Mouse (Mus musculus) T-cell, adult 2 months (primary cell): Measurements from ENCODE around the gene Acp7.
"Not testable (repeated sequence)": the region's sequence is repeated elsewhere in the genome, so short reads cannot be mapped to it uniquely, and the experiment has no call there.

Source experiments
- DNase-seq: peaks from one replicate; pipeline ENCODE4 v3.0.0; 2022; ENCODE audit warnings: low spot score

The Acp7 gene

DNA sequence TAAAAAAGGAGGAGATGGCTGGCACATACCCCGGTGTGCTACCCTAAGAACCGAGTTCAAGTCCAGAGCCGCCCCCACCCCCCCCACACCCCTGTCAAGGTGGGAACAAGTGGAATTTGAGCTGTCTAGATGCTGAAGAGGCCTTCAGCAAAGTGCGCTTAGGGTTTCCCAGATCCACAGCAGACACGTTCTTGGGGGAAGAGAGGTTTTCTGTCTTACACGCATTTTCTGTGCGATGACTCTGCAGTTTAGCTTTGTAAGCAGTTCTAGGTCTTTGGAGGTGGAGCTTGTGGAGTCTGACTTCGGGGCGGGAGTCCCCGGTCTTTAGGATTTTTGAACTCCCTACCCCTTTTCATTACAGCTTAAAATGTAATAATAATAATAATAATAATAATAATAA, at the start of gene Acp7:
Gene Acp7 (minus strand): TSS at position 260 of the 400 bp plus-strand sequence.
- no peak for DNase-seq

DNA sequence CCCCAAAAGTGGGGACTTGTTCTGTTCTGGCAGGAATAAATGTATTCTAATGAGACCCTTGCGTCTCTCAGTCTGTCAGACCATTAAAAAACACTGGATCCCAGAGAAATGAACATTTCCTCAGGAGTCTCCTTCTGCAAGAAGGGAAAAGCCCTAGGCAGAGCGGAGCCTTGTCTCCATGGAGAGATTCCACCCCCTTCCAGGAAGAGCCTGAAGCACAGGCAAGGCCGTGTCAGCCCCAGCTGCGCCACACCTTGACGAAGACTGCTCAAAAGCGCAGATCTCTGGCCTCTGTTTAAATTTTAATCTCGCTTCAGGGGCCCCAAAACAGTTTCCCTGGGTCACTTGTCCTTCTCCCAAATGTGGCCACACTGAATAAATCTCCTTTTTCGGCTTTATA, 46.5 kb upstream of the Acp7 start:
- DNase-seq: no peak

DNA sequence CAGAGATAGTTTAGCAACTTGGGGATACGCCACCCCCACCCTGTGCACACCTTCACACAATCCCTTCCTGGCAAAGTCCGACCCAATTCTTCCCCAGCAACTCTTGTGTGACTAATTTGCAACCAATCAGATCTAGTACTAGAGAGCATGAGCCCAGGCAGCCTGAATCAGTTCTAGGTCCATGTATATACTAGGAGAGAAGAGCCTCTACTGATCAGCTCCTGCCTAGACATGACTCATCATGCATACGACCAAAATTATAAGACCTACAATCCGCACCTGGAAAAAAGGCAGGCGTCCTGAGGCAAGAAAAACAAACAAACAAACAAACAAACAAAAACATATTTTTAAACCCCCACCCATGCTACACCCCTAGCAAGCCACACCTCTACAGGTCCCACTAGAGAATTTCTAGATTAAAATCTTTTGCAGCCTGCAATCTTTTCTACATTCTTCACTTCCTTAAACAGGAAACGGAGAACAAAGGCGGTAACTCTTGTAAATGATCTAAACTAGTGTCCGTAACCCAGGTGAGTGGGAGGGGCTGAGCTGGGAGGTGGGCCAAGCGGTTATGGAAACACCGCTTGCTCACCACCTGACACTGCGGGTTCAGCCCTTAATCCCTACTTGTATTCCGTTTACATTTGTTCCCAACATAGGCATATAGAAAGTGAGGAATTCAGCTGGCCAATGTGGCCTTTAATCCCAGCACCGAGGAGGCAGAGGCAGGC, 45.8 kb upstream of the Acp7 start:
- DNase-seq: peak; percentile 69

DNA sequence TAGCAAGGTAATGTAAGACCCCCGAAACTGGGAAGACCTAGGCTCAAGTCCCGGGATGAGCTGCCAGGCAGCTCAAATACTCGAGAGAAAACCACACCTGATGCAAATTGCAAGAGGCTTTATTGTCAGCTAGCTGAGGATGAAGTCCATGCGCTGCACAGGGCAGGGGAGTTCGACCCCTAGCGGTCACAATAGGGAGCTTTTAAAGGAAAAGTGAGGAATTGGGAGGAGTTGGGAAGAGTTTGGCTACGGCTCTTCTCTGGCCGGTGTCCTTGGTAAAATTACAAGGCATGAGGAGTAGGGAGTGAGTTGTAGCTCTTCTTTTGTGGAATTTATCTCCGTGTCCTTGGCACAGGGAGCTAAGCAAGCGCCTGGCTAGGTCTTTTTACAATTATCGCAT, 44.6 kb upstream of the Acp7 start:
- DNase-seq: no peak

DNA sequence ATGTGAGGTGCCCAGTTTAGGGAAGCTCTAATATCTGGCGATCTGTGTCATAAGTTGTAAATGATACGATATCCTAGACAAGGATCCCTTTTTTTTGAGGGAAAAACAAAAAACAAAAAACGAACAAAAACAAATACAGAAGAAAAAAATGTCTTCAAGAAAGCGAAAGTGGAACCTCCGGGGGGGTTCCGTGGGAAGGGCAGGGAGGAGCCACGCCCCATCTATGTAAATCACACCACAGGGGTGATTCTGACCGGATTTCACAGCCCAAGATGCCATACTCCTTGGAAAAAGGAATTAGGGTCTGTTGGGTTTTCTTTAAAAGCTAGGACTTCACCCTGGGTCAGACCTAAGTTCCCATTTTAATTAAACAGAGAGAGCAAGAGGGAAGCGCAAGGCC, 43.9 kb upstream of the Acp7 start:
- peak; percentile 10 for DNase-seq

DNA sequence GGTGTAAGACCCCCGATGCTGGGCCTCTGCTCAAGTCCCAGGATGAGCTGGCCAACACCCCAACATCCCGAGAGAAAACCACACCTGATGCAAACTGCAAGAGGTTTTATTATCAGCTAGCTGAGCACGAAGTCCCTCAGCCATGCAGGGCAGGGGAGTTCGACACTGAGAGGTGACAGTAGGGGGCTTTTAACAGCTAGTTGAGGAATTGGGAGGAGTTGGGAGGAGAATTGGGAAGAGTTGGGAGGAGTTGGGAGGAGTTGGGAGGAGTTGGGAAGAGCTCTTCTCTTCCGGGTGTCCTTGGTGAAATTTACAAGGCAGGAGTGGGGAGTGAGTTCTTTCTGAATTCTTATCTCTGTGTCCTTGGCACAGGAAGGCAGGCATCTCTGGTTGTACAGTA, 41.7 kb upstream of the Acp7 start:
- not testable (repeated sequence) for DNase-seq

DNA sequence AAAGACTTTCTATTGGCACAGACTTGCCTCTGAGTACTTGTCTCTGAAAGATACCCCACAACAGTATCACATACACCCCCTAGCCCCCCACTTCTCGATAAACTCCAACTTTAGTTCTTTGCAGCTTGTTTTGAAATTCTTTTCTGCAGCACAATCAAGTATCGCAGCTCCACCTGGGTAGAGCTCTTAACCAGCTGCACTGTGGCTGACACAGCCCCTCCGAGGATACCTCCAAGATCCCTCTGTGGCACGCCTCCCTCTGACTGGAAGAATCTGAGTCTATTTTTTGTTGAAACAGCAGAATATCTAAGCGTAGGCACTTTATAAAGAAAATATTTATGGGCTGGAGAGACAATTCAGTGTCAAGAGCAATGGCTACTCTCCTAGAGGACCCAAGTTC, 41.1 kb upstream of the Acp7 start:
- DNase-seq: no peak

DNA sequence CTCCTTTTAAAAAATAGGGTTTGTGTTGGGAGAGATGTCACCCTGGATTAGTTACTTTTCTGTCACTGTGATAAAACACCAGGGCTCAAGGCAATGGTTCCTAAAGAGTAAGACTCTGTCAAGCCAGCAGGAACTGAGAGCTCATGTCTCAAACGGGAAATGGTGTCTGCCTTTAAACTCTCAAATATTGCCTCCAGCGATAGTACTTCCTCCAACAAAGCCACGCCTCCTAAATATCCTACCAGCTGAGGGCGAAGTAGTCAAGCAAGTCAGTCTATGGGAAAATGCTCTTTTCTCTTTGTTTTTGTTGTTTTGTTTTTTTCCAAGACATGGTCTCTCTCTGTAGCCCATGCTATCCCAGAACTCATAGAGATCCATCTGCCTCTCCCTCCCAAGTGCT, 40.0 kb upstream of the Acp7 start:
- DNase-seq: peak; percentile 55

DNA sequence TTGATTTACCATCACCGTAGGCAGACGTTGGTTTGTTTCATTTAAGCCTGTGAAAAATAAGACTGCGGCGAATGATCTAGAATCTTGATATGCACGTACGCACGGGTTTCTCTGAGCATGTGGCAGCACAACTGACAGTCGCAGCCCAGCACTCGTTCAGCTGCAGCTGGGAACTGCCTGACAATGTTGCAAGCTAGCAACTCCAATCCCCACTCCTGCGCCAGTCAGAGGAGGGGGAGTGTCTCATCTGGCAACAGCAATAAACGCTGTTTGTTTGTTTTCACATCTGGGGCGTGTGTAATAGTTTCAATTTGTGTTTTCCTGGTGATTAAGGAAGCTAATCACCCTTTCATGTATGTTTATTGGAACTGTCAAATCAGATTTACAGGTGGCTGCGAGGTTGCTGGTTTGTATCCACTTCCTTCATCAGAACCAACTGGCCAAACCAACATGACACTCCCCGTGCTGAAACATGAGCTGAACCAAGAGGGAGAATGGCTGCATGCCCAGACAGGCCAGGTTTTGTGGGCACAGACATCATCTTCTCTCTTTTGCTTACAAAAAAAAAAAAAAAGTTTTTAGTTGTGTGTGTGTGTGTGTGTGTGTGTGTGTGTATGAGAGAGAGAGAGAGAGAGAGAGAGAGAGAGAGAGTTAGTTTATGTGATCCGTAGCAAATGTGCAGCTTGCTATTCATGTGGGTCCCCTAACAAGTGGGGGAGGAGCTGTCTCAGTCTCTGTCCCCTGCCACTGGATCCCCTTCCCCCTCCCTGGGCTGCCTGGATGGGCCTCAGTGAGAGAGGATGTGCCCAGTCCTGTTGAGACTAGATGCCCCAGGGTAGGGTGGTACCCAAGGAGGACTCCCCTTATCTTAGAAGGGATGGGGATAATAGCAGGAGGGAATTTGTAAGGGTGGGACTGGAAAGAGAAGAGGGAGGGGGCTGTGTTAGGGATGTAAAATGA, 34.8 kb upstream of the Acp7 start:
- peak; percentile 48 for DNase-seq

DNA sequence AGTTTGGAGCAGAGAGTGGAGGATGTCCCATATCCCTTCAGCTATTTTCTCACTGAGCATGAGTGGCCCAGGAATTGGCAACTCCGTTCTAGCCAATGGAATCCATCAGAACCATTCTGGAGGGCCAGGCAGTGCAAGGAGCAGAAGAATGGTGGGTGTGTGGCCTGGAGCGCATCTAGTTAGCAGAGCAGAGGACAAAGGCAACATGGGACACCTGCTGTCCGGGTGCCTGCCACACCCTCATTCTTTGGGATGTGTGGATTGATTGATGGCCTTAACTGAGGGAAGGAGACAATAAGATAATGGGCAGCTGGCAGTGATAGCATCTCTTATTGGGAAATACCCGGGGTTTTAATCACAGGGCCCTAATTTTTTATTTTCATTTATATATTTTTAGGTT, 25.3 kb upstream of the Acp7 start:
- no peak for DNase-seq

DNA sequence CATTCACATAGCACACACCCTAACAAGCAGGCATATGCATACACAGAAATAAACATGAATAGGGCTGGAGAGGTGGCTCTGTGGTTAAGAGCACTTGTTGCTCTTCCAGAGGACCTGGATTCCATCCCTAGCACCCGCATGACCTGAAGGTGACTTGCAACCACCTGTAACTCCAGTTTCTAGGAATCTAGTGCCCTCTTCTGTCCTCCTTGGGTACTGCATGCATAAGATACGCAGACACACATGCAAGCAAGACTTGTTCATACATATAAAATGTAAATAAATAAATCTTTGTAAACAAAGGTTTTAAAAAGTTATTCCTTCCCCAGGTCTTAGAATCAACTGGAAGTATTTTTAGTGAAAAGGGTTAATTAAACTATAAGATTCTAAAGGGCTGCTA, 20.0 kb upstream of the Acp7 start:
- DNase-seq: no peak

DNA sequence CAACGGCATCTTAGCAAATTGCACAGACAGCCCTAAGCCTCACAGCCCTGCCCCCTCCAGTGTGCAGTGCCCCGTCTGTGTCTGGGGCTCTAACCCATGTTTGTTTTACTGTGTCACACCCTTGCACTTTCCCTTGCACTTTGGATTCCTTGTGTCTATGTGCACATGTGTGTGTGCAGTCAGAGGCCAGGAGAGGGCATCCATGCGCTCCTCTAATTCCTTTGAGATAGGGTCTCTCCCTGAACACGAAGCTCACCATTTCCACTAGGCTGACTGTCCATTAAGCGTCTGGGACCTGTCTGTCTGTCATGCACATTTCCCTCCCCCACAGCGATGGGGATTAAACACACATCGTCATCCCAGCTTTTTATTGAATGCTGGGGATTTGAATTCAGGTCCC, 15.9 kb upstream of the Acp7 start:
- no peak for DNase-seq

DNA sequence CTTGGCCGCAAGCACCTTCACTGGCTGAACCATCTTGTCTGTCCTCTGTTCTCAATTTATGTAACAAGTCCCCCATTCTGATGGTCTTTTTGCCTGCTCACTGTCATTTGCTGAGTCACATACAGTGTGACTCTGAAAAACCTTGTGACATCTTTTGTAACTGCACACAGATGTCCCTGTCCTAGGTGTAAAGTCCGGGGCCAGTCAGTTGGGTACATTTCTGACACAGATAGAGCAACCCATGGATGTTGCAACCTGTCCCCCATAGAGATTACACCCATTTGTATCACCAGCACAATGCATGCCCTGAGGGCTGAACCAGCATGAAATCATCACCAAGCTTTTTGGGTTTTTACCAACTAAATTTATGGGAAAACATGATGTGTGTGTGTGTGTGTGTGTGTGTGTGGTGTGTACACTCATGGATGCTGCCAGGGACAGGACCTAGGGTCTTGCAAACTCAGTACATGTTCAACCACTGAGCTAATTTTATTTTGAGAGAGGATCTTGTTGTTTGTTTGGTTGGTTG, 14.9 kb upstream of the Acp7 start:
- DNase-seq: no peak

DNA sequence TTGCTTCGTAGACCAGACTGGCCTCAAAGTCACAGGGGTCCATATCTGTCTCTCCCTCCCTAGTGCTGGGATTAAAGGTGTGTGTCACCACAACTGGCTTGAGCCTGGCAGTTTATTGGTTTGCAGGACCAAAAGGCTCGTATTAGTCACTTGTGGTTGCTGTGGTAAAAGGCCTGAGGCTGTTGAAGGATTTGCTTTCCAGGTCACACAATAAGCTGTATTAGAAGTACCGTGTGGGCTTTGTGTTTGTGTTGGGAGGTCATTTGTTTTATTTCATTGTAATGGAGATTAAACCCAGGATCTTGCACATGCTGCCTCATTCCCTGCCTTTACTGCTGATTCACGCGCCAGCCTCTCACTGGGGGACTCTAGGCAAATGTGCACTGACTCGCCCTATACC, 14.2 kb upstream of the Acp7 start:
- DNase-seq: no peak

DNA sequence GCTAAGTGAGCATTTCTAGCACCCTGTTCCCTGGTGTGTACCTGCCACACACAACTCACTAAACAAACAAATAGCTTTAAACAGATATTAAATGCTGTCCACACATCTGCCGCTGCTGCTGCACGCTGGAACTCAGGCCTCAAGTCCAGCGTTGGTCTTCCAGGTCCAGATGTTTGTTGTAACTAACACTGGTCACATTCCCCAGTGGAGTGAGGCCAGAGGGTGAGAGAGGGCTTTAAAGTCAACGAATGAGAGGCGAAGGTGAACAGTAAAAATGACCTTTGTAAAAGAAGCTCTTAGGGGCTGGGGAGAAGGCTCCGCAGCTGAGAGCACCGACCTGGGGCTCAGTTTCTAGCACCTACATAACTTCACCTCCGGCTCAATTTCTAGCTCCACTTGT, 10.4 kb upstream of the Acp7 start:
- no peak for DNase-seq

DNA sequence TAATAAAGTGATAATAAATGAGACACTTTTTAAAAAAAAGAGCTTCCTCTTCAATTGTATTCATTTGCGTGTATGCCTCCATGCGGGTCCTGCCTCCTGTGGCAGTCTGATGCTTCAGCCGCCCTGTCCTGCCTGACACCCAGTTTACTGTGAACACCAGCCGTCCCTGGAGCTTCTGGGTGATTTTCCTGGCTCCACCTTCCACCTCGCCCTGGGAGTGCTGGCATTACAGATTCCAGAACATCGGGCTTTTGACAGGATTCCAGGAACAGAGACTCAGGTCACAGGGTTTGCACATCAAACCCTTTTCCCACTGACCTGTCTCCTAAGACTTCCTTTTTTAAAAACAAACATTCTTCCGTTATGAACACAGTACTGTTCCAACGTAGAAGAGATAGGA, 6.4 kb upstream of the Acp7 start:
- no peak for DNase-seq

DNA sequence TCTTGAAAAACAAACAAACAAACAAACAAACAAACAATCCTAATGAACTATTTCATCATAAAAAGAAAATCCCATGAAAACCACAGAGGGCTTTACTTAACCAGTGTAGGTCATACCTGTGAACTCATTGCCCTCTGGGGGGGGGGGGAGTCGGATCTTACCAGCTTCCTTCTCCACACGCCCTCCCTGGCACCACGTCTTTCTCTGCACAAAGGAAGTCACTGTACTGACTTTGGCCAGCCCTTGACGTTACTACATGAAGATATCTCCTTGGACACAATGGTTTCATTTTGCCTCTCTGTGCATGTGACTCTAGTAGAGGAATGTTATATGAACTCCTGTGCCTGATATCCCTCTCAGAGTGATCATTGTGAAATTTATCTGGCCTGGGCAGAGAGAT, 3.0 kb upstream of the Acp7 start:
- no peak for DNase-seq

DNA sequence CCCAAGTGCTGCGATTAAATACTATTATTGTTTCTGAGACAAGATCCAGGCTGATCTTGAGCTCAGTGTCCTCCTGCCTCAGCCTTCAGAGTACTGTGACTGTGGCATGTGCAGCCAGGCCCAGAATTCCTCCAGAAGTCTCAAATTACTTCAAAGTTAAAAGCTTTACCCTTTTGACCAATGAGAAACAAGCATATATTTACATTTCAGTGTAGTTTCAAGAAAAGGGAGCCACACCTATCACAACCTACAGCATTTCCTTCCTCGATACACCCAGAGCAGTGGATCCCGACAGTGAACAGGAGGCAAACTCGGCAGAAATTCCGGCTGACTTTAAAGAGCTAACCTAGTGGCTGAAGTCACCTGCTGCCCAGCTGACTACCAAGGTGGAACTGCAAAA, 6.3 kb downstream of the Acp7 start:
- DNase-seq: no peak

DNA sequence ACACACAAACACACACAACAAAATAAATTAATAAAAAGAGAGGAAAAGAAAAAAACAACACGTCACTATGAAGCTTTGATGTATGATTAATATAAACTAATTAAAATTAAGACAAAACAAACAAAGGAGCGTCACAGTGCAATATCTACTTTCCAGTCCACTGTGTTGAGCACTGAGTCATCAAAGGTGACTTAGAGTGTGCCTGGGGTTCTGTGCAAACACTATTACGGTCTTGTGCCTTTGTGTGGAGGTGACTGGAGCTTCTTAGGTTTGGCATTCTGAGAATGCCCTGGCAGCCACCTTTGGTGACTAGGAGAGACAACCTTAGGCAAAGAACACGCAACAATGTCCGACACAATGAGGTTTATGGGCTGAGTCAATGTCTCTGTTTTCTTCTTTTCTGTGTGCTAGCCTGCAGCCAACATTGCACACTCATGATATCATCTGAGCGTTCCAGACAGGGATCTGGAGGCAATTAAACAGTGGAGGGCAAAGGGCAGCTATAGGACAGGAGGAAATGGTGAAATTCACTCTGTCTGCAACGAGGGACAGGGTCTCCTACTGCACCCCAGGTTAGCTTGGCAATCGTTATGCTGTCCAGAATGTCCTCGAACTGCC, 11.9 kb downstream of the Acp7 start:
- DNase-seq: no peak

DNA sequence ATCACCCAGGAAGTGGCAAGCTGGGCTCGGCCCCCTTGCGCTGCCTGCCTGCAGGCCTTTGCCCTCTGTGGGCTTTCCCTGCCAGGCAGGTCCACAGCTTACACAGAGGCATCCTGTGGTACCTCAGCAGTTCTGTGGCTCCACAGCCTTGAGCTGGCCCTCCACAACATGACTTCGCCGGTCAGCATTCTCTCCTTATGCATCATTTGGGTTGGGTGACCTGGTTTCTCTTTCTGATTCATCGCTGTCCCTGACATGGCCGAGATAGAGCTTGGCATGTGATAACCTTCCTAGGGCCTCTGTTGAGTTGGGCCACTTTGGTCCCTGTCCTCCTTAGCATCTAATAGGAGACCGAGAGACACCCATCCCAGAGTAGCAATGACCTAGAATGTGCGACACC, 25.2 kb downstream of the Acp7 start:
- peak; percentile 40 for DNase-seq

DNA sequence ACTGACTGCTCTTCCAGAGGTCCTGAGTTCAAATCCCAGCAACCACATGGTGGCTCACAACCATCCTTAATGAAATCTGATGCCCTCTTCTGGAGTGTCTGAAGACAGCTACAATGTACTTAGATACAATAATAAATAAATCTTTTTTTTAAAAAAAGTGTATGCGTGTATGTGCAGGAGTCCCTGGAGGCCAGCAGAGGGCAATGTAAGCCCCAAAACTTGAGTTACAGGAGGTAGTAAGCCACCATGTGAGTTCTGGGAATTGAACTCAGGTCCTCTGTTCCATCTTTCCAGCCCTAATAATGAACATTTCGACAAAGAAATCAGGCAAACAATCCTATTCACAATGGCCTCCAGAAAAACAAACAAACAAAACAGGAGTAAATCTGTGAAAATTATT, 27.3 kb downstream of the Acp7 start:
- not testable (repeated sequence) for DNase-seq

DNA sequence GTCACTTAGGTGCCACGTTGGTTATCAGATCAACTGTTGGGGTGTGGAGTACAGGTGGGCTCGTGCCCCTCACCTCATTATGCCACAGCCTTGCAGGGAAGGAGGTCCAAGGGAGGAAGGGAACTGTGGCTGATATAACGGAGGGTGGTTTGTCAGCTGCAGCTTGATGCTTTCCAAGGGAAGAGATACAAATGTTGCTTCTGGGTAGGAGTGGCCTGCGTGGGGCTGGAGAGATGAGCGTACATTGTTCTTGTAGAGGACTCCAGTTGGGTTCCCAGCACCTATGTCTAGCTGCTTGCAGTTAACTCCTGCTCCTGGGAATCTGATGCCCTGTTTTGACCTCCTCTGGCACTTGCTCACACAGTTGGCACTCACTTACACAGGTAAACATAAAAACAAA, 28.0 kb downstream of the Acp7 start:
- DNase-seq: no peak

DNA sequence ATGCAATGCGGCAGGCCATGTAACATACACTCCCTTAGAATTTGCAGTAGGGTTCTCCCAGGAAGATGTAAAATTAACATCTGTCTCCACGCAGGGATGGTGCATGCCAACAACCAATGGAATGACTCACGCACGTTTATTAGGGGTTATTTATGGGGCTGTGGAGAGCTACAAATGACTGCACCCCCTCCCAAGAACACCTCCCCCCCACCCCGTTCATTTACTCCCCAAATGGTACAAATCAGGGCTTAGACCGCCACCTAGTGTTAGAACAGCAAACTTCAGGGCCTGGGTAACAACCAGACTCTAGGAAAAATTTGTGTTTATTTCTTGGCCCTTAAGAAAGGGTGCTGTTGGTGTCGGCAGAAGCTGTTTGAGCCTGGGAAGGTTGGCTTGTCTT, 29.5 kb downstream of the Acp7 start:
- DNase-seq: peak; percentile 56
